Mouse (Mus musculus) neural tube, embryonic 11.5 days (tissue): ENCODE data around the gene Tsc22d3. TPM values are rescaled to one million over a fixed set of nuclear protein-coding genes. Genes with fewer than 3 reads are reported as not detected.

Source experiments
- ATAC-seq: fragments of 200-750 bp; cut with Nextera tagmentation; 2 replicates; pipeline ENCODE4 v1.8.0; 2017; ENCODE audit warnings: moderate number of reproducible peaks, mild to moderate bottlenecking, moderate TSS enrichment, moderate library complexity; ENCODE audit not compliant: insufficient read depth, low FRiP score, low TSS enrichment
- DNase-seq: peaks from one replicate; pipeline ENCODE4 v3.0.0-alpha.2; 2015; ENCODE audit warnings: low spot score
- H3K27ac ChIP-seq: fragments of 300-500 bp; sonication (generic); 2 replicates; pipeline ENCODE4 v1.5.1; 2014; ENCODE audit warnings: low read depth, mild to moderate bottlenecking, low read length
- H3K27me3 ChIP-seq: fragments of 300-500 bp; sonication (generic); 2 replicates; pipeline ENCODE4 v1.6.1; 2014; ENCODE audit warnings: mild to moderate bottlenecking, low read length, mixed read lengths; ENCODE audit not compliant: control insufficient read depth, insufficient read depth
- H3K36me3 ChIP-seq: fragments of 300-500 bp; sonication (generic); 2 replicates; pipeline ENCODE4 v1.6.1; 2014; ENCODE audit warnings: mild to moderate bottlenecking, low read length, moderate library complexity, mixed read lengths; ENCODE audit not compliant: control insufficient read depth, insufficient read depth
- H3K4me1 ChIP-seq: fragments of 300-500 bp; sonication (generic); 2 replicates; pipeline ENCODE4 v1.6.1; 2014; ENCODE audit warnings: low read length, mixed read lengths; ENCODE audit not compliant: control insufficient read depth, insufficient read depth
- H3K4me2 ChIP-seq: fragments of 300-500 bp; sonication (generic); 2 replicates; pipeline ENCODE4 v1.6.1; 2014; ENCODE audit warnings: low read depth, mild to moderate bottlenecking, moderate library complexity
- H3K4me3 ChIP-seq: fragments of 300-500 bp; sonication (generic); 2 replicates; pipeline ENCODE4 v1.5.1; 2014; ENCODE audit warnings: low read depth, low read length
- H3K9ac ChIP-seq: fragments of 300-500 bp; sonication (generic); 2 replicates; pipeline ENCODE4 v1.6.1; 2014; ENCODE audit warnings: mild to moderate bottlenecking, low read length
- H3K9me3 ChIP-seq: fragments of 300-500 bp; sonication (generic); 2 replicates; pipeline ENCODE4 v1.6.1; 2016; ENCODE audit warnings: low read length; ENCODE audit not compliant: control insufficient read depth
- WGBS: fragments of 180-500 bp; shearing (Covaris S2); extraction: QIAGEN DNeasy Blood & Tissue Kit; methylation state at CpG from one replicate; pipeline ENCODE4 v1.1.7; 2014; 5-methylcytosine and 5-hydroxymethylcytosine counted together
- polyA plus RNA-seq: library from polyadenylated mRNA; unstranded; fragments of >200 nt; fragmentation: Nextera tagmentation; extraction: Ambion mirVana; gene quantifications from 2 replicates; pipeline ENCODE4 v1.2.1, GENCODE M21; 2014

Tsc22d3 gene
- polyA plus RNA-seq, 1 experiment from 2014 or later, result 153 TPM

DNA sequence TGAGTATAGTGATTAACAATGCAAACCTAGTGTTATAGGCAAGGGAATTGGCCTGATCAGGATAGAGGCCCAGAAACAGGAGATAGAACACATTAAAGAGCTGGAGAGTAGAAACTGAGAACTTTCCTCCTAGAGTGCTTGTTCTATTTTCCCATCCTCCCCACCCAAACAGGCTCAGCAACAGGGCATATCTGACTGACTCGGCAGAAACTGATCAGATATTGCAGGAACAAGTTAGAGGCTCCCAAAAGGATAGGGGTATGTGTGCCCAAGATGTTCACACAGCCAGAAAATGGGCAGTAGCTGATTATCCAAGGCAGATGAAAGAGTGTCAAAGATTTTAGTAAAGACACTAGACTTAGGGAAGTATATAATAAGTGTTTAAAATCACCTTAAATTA lies 25.3 kb downstream of the Tsc22d3 start:
- H3K9ac ChIP-seq, result no peak overlapping the region
- WGBS, result 42% methylated on average over 1 of the region's 1 CpGs
- H3K27me3 ChIP-seq, result peaks cover 28% of the 10 kb centered on the region
- H3K4me1 ChIP-seq, result no peaks in the 10 kb centered on the region
- H3K4me3 ChIP-seq, result no peak overlapping the region
- H3K36me3 ChIP-seq, result no peaks in the 10 kb centered on the region
- no peak for DNase-seq
- ATAC-seq, result no peak
- H3K27ac ChIP-seq, result no peak overlapping the region
- H3K4me2 ChIP-seq, result no peak overlapping the region
- no peaks in the 10 kb centered on the region for H3K9me3 ChIP-seq

DNA sequence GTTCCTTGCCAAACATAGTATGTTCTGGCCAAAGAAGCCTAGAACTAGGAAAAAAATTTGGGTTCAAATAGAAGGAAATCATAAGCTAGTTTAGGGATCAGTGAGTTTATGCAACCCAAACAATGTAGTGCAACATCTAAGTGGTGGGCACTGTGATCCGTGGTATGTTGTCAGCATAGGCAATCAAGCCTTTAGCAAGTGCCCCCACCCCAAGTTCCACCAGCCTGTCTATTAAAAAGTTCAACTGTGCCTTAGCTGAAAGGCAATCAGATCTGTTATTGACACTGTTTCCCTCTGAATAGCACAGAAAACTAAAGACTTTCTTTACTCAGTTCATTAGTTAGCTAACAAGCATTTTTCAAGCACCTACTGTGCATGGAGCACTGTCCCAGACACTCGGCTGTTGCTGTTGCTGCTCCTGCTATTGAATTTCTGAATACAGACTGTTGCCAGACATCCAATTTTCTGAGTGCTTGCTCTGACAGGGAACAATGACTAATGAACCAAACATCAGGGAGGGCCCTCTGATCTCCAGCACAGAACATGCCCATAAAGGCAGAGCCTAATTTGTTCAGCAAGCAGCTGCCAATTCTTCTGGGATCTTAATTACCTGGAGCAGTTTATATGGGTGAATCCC lies 27.6 kb downstream of the Tsc22d3 start:
- ATAC-seq (no peak), DNase-seq (no peak)
- Histone ChIP-seq H3K4me1 (no peaks in the 10 kb centered on the region), H3K27ac (no peak overlapping the region), H3K27me3 (peaks cover 26% of the 10 kb centered on the region), H3K4me3 (no peak overlapping the region), H3K36me3 (no peaks in the 10 kb centered on the region), H3K4me2 (no peak overlapping the region), H3K9me3 (no peaks in the 10 kb centered on the region), H3K9ac (no peak overlapping the region)
- WGBS, result 50% methylated on average over 2 of the region's 2 CpGs

DNA sequence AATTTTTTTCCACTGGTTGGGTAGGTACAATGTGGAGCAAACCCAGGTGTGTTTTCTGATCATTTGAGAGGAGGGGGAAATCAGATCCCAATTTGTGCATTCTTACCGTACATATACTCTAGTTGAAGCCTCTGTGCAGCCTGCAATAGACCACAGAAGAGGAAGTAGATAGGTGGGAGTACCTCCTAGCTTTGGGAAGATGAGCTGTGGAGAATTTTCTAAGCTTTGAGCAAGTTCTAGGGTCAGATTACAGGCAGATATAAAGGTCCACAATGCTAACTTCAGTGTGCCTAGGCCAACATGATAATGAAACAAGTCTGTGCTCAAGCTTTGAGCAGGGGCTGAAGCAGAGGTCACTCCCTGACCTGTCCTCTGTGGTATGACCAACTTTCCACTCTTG lies 30.9 kb downstream of the Tsc22d3 start:
- 70% methylated on average over 1 of the region's 1 CpGs for WGBS
- Histone ChIP-seq H3K9me3 (no peaks in the 10 kb centered on the region), H3K4me3 (no peak overlapping the region), H3K4me2 (no peak overlapping the region), H3K36me3 (no peaks in the 10 kb centered on the region), H3K27ac (no peak overlapping the region), H3K27me3 (peaks cover 11% of the 10 kb centered on the region), H3K9ac (no peak overlapping the region), H3K4me1 (no peaks in the 10 kb centered on the region)
- ATAC-seq, result no peak
- DNase-seq, result no peak

DNA sequence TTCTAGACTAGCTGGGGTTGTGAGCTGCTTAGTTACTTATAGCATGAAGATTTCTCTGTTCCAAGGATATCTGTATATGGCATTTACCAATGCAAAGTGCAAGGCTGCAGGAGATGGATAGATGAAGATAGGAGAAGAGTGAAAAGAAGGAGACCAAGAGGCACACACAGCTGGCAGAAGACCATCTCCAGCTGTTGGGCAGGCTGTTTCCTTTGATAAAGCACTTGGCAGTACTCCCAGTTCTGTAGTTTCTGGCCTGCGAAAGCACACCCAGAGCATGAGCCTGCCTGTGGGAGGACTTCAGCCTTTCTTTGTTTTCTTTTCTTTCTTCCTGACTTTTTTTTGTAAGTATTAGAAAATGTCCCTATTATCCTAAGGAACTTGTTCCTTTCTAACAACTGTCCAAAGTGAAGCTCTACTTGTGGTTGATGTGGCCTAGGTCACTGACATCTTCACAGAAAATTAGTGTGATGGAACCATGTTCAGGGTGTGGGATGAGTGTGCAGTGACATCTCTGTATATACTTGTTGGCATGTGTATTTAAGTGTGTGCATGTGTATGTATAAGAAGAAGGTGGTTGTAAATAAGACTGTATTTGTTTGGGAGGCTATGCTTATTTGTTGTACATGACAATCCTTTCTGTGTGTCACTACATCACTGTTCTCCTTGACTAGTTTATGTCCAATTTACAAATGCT lies 32.6 kb downstream of the Tsc22d3 start:
- H3K4me2 ChIP-seq, result no peak overlapping the region
- no peak for ATAC-seq
- H3K4me3 ChIP-seq, result no peak overlapping the region
- no peak overlapping the region for H3K27ac ChIP-seq
- H3K27me3 ChIP-seq, result peaks cover 4% of the 10 kb centered on the region; the same call in 1 of the 2 replicates
- H3K36me3 ChIP-seq, result no peaks in the 10 kb centered on the region
- no peaks in the 10 kb centered on the region for H3K4me1 ChIP-seq
- no peak for DNase-seq
- no peaks in the 10 kb centered on the region for H3K9me3 ChIP-seq
- H3K9ac ChIP-seq, result no peak overlapping the region
- WGBS, result 81% methylated on average over 1 of the region's 1 CpGs

GRCm38 (mm10) chrX:140565759-140566158 lies 34.7 kb downstream of the Tsc22d3 start:
- 88% methylated on average over 2 of the region's 2 CpGs for WGBS
- Histone ChIP-seq H3K9ac (no peak overlapping the region), H3K36me3 (no peaks in the 10 kb centered on the region), H3K27ac (no peak overlapping the region), H3K4me2 (no peak overlapping the region), H3K4me1 (no peaks in the 10 kb centered on the region), H3K4me3 (no peak overlapping the region), H3K9me3 (no peaks in the 10 kb centered on the region), H3K27me3 (peaks cover 4% of the 10 kb centered on the region)
- DNase-seq, result no peak
- no peak for ATAC-seq

GRCm38 (mm10) chrX:140565212-140565611 lies 35.2 kb downstream of the Tsc22d3 start:
- H3K36me3 ChIP-seq, result no peaks in the 10 kb centered on the region
- no peaks in the 10 kb centered on the region for H3K4me1 ChIP-seq
- no peak for ATAC-seq
- no peaks in the 10 kb centered on the region for H3K9me3 ChIP-seq
- no peak overlapping the region for H3K4me3 ChIP-seq
- peaks cover under 1% of the 10 kb centered on the region for H3K27me3 ChIP-seq
- H3K9ac ChIP-seq, result no peak overlapping the region
- 92% methylated on average over 3 of the region's 3 CpGs for WGBS
- H3K4me2 ChIP-seq, result no peak overlapping the region
- no peak for DNase-seq
- no peak overlapping the region for H3K27ac ChIP-seq

DNA sequence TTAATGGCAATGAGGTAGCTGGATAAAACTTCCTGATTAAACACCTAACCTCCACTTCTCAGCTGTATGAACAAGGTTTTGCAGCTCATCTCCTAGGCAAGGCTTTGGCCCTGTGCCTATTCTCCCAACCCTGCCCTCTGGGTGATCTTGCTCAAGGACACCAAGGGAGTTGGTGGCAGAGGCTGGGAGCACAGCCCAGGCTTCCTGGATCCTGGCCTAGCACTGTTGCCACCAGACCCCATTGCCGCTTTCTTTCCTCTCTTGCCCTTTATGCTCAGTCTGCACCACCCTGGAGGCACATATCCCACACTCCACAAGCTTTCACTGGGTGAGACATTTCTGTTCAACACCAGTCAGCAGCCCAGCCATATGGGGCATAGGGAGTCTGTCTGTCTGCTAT lies 35.7 kb downstream of the Tsc22d3 start:
- DNase-seq (no peak), ATAC-seq (no peak)
- Histone ChIP-seq H3K4me3 (no peak overlapping the region), H3K4me2 (no peak overlapping the region), H3K9me3 (no peaks in the 10 kb centered on the region), H3K27me3 (peaks cover 2% of the 10 kb centered on the region; the same call in 1 of the 2 replicates), H3K9ac (no peak overlapping the region), H3K27ac (no peak overlapping the region), H3K36me3 (no peaks in the 10 kb centered on the region), H3K4me1 (no peaks in the 10 kb centered on the region)
- WGBS, result 100% methylated on average over 1 of the region's 1 CpGs

GRCm38 (mm10) chrX:140558176-140558844 lies 42.1 kb downstream of the Tsc22d3 start:
- WGBS, result 75% methylated on average over 6 of the region's 6 CpGs
- H3K4me2 ChIP-seq, result no peak overlapping the region
- H3K4me1 ChIP-seq, result no peaks in the 10 kb centered on the region
- no peaks in the 10 kb centered on the region for H3K36me3 ChIP-seq
- H3K27ac ChIP-seq, result no peak overlapping the region
- ATAC-seq, result no peak
- H3K9me3 ChIP-seq, result no peaks in the 10 kb centered on the region
- no peak for DNase-seq
- peaks cover 8% of the 10 kb centered on the region; the same call in 1 of the 2 replicates for H3K27me3 ChIP-seq
- H3K4me3 ChIP-seq, result no peak overlapping the region
- no peak overlapping the region for H3K9ac ChIP-seq
